Mouse (Mus musculus): ENCODE measurements around the gene Cpz.

DNA sequence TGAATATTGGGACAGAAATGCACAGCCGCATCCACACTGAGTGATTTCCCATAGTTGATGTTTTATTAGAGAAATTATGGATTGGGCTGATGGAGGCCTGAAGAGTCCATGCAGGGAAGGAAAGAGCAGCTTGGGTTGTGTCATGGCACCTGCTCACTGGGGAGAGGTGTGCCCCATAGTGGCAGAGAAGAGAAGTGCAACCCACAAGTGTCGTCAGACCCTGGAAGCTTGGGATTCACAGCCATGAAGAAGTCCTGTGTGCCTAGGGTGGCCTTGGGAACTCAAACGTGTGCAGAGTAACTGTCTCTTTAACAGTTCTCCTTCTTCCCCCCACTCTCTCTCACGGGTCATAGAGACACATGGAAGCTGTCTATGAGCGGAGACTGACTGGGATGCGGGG, 50.3 kb downstream of the Cpz start:
- TF ChIP-seq CTCF (IDR thresholded peaks at IDR 0.05; ENCODE audit: extremely low read depth, insufficient read length, insufficient replicate concordance, low read depth, low read length) (peak; percentile 18; the same call in 1 of the 2 replicates), POLR2A (IDR thresholded peaks at IDR 0.05; ENCODE audit: low read depth, low read length) (no peak)

Measured in small intestine, adult 2 months (tissue).